Mouse (Mus musculus) erythroblast, embryonic 14.5 days (primary cell): ENCODE measurements around the gene Aunip.

Experiments used
- GATA1 ChIP-seq: IDR thresholded peaks from 2 replicates; pipeline ENCODE4 v1.6.1; 2012; ENCODE audit warnings: low read length, inconsistent platforms, mixed read lengths
- TAL1 ChIP-seq: IDR thresholded peaks from 3 replicates; pipeline ENCODE4 v1.6.1; 2012; ENCODE audit warnings: low read length, inconsistent platforms, mixed read lengths

GRCm38 (mm10) chr4:134496595-134497210 lies 14.1 kb upstream of the Aunip start, which contains the start of gene Paqr7:
- no peak for TF ChIP-seq GATA1
- TF ChIP-seq TAL1: no peak
